Mouse (Mus musculus) CH12.LX (cell line): Measurements from ENCODE around the gene Rab4a.

Experiments used
- CTCF ChIP-seq, 2 experiments: IDR thresholded peaks in 1 of 2; conservative IDR thresholded peaks in 1 of 2; 2 replicates each; pipeline ENCODE4 v1.5.1; 2011 to 2012; ENCODE audit warnings: low read depth in 2 of 2, low read length in 2 of 2, improper control_type of control experiment in 1 of 2, inconsistent platforms in 1 of 2, mild to moderate bottlenecking in 1 of 2, moderate library complexity in 1 of 2
- ELF1 ChIP-seq: IDR thresholded peaks from 2 replicates; pipeline ENCODE4 v1.6.1; 2014; ENCODE audit warnings: low read depth, mild to moderate bottlenecking, inconsistent platforms, low read length, improper control_type of control experiment
- JUND ChIP-seq: conservative IDR thresholded peaks from 2 replicates; pipeline ENCODE4 v1.6.1; 2011; ENCODE audit warnings: low read depth, low read length, improper control_type of control experiment
- KAT2A ChIP-seq: IDR thresholded peaks from 2 replicates; pipeline ENCODE4 v1.6.1; 2012; ENCODE audit warnings: low read length, improper control_type of control experiment, inconsistent platforms; ENCODE audit not compliant: insufficient replicate concordance
- MAX ChIP-seq: IDR thresholded peaks from 2 replicates; pipeline ENCODE4 v1.6.1; 2011; ENCODE audit warnings: low read length, improper control_type of control experiment
- MYC ChIP-seq: IDR thresholded peaks from 2 replicates; pipeline ENCODE4 v1.6.1; 2011; ENCODE audit warnings: low read depth, mild to moderate bottlenecking, improper control_type of control experiment, low read length
- USF1 ChIP-seq: IDR thresholded peaks from 2 replicates; pipeline ENCODE4 v1.6.1; 2014; ENCODE audit warnings: low read depth, mild to moderate bottlenecking, inconsistent platforms, low read length, improper control_type of control experiment

GRCm38 (mm10) chr8:123807024-123807431 is 1.2 kb downstream of the Rab4a start:
- TF ChIP-seq MAX (no peak), JUND (no peak), MYC (no peak), CTCF (conservative IDR thresholded peaks at IDR 0.05 in 1 of 2, IDR thresholded peaks at IDR 0.05 in 1 of 2; ENCODE audit: low read depth in 2 of 2, low read length in 2 of 2) (no peak), KAT2A (no peak), ELF1 (no peak), USF1 (no peak)
